Mouse (Mus musculus) activated CD4-positive, CD25-positive, alpha-beta regulatory T cell, adult 4 months (primary cell): ENCODE data around the gene Xrcc3. TPM values are rescaled to one million over a fixed set of nuclear protein-coding genes. Genes with fewer than 3 reads are reported as not detected.
A peak's percentile ranks its signal among the peaks of the same experiment; 100 is the strongest.

Experiments
- ATAC-seq: one replicate; pipeline ENCODE4 v1.8.0; 2017
- polyA plus RNA-seq, 2 experiments: library from polyadenylated mRNA; unstranded; fragments of 100-300 nt; shearing (Covaris generic); gene quantifications; one replicate each; pipeline ENCODE4 v1.2.1; 2017

Gene Xrcc3
- polyA plus RNA-seq, 2 experiments from 2014 or later: 4.0 to 5.6 TPM

DNA sequence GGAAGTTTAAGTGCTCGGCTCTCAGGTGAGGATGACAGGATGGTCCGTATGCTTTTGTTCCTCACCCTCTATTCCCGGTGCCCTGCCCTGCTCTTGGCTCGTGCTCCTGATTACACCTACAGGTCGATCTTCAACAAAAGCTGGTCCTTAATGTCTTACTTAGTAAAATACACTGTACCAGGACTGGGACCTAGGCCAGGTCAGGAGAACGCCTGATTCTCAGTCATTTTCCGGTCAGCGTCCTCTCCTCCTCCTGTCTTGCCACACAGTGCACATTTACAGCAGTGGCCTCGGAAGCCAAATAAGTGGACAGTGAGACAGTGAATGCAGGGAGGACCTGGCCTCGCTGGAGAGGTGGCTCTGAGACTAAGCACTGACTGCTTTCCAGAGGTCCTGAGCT is 43.0 kb downstream of the Xrcc3 start:
- ATAC-seq: no peak

DNA sequence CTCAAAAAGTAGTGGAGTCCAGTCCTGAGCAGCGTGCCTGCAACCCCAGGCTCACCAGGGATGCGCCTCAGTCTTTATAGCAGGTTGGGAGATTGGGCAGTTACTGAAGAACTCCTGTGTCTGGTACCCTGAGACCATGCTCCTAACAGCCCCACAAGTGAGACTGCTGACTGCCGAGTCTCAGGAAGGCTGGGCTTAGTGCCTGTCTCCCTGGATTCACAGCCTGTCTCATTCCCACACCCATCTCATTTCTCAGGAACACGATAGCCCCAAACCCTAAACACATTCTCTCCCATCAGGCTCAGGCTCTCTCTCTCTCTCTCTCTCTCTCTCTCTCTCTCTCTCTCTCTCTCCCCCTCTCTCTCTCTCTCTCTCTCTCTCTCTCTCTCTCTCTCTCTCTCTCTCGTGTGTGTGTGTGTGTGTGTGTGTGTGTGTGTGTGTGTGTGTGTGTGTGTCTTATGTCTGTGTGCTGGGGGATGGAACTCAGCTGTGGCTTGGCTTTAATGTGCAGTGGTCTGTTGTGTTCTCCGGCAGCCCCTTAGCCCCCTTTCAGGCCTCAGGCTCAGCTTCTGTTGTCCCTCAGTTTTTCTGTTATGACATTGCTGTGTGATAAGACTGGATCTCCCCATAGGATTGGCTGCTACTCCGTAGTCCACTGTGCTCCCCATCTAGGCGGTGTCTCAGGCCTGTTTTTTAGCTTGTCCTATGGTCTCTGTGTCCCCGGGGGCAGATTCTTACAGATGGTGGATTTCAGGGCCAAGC is 43.7 kb downstream of the Xrcc3 start:
- no peak for ATAC-seq

DNA sequence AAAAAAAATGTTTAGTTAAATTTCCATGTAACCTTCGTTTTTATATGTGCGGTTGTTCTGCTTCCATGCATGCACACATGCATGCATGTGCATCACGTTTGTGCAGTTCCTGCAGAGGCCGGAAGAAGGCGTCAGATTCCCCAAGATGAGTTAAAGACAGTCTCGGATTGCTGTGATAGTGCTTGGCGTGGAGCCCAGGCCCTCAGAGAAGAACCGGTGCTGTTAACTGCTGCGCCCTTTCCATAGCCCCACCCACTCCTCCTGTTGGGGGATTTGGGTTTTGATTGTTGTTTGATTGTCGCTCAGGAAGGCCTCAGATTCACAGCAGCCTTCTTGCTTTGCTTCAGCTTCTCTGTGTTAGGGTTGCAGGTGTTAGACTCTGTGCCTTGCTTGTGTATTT is 44.4 kb downstream of the Xrcc3 start:
- ATAC-seq: no peak

DNA sequence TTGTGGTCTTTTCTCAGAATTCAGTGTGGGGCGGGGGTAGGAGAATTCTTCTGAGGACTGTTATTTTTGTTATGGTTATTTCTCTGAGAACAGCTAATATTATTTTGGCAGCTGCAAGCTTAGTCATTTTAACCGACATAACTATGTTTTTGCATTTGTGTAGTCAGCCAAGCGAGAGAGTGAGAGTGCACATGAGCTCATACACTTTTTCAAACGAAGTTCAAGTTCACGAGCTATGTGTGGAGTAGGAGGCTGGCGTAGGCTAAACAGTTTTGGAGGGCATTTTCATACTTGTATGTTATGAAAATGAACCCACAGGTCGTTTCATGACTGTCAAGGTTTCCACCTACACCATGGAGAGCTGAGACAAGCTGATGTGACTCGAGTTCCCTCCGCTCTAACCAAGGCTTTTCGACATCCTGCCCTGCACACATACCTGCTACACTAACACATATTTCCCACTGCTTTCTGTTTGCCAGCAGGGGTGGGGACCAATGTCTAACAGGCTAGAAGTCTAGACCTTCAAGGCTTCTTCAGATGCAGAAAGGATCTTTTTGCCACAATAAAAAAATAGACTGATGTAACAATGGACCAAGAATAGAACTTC is 45.2 kb downstream of the Xrcc3 start:
- ATAC-seq: no peak

DNA sequence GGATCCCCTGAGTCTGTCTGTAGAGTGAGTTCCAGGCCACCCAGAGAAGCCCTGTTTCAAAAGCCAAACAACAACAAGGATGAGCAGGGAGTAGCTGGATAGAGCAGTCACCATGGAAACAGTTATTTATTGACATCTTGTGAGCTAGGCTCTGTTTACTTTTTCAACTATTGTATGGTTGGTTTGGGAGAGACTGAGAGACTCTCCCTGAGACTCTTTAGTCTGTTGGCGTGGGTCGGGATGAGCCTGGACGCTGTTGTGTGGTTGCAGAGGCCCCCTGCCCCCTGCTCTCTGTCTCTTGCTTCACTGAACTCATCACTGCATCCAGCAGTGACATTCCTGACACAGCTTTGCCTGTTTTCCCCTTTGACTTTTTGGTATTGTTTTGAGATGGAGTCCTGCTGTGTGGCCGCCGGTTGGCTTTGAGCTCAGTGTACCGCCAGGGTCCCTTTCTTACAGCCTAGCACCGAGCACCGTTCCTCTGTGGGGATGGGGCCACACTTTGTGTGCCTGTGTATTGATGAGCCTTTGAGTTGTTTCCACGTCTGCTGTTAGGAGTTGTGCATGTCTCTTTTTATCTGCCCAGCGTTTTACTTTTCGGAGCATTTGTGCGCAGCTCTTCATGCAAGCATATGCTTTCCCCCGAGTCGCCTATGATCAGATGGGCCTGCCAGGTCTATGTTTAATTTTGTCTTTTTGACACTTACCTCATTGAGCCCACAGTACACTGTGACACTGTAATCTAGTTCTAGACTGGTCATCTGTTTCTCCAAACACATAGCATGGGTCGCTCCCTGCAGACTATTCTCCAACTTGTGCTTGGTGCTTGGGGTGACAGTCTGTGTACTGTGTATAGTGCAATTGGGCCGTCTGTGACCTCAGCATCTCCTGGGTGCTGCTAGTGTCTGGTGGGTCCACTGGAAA is 47.1 kb downstream of the Xrcc3 start:
- no peak for ATAC-seq

DNA sequence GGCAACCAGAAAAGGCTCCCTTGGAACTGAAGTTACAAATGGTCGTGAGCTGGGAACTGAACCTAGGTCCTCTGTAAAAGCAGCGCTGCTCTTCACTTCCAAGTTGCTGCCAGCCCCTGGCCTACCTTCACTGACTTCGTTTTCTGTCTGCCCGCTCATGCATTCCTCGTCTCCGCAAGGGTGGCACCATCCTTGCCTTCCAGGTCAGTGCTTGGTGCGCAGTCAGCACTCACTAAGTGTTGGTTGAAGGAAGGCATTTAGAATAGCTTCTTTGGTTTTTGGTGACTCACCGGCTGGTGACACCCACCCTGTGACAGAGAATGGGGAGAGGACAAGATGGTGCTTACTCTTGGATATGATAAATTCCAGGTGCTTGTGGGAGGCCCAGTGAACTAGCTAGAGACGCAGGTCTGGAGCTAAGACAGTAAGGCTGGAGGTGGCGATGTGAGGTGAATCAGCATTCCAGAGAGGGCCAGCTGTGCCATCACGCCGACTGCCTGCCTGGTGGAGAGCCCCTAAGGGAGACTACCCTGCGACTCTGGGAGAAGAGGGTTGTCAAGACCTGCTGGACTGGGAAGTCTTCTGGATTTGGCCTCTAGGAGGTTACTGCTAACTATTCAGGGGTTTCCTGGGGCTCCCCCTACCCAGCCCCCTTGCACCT is 50.9 kb downstream of the Xrcc3 start:
- ATAC-seq: no peak

DNA sequence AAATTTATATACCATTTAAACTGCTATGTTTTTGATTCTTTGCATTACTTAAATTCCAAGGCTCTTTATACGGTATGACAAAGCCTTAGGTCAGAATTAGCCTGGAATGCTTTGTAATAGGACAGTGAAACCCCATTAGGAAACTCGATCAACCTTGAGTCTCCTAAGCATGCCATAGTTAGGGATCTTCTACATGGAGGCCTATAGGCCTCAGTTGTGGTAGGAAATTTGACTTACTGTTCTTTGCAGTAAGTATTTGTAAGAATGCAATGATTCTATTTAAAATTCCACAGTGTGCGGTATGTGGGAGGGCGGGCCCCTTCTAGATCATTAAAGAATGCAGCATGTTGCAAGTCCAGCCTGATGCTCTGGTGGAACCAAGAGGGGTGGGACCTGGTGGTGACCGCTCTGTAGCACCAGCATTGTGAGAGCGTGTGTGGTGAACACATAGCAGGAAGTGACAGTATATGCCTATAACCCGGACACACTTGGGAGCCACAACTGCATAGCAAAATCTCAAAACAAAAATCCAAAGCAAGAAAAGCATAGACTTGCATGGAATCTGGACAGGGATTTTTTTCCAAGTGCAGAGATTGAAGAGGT is 53.3 kb downstream of the Xrcc3 start:
- no peak for ATAC-seq

DNA sequence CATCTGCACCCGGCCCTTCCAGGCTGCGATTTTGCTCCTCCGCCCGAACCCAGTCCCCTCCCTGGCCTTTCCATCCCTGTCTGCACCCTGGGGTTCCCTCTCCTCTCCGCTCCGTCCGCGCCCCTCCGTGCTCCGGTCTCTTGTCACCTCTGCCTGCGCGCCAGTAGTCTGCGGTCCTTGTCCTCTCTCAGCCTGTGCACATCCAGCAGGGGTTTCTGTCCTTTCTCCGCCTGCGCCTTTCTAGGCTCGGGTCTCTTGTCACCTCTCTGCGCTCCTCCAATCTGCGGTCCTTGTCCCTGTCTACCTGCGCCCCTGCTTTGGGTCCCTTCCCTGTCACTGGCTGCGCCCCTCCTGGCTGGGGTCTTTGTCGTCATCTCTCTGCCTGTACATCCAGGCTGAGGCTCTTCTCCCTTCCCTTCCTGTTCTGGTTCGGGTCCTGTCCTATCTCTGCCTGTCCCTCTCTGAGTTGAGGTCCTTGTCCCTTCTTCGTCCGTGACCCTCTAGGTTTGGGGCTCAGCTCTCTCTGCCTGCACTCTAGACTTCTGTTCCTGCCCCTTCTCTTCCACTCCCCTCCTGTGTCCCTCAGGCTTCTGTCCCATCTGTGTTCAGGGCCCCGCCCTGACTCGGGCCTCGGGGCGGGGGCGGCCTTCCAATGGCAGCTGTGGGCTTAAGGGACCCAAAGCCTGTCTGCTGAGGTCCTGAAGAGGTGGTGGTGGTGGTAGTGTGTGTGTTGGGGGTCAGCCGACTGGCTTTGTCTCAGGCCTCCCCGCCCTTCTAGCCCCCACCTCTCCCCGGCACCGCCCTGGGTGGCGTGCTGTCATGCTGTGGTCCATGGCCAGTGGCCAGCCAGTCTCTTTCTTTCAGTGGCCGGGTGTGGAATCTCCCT is 54.3 kb downstream of the Xrcc3 start:
- peak; percentile 32 for ATAC-seq

DNA sequence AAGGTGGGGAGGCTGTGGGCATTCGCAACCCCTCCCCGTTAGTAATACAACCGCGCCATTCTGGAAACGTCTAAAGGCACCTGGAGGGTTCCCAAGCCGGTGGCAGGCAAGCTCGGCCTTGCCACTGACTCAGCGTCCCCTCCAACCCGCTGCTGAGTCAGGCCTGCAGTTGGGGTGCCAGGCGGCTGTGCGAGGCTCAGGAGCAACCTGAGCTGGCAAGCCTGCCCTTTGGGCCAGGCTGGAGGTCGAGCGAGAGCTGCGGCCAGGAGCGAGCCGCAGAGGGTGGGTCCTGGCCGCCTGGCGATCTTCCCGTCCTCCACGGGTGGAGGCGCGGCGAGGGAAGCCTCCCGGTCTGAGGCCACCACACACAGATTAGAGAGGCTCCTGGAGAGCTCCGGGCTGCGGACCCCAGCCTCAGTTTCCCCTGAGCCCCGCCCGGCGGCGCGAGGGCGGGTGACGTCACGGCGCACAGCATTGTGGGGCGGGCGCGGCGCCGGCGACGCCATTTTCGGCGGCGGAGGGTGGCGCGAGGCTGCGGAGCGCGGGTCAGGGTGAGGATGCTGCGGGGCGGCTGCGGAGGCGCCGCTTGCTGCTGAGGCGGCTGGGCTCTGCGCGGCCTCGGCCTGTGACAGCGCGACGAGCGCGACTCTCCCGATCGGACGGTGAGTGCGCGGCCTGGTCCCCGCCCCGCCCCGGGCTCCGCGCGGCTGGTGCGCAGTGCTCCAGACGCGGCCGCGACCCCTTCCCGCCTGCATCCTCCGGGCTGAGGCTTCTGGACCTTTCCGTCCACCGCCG is 55.1 kb downstream of the Xrcc3 start, which contains the start of gene Klc1:
Gene Klc1 (plus strand): TSS at position 469 of the 795 bp plus-strand sequence.
- ATAC-seq: peak; percentile 85

DNA sequence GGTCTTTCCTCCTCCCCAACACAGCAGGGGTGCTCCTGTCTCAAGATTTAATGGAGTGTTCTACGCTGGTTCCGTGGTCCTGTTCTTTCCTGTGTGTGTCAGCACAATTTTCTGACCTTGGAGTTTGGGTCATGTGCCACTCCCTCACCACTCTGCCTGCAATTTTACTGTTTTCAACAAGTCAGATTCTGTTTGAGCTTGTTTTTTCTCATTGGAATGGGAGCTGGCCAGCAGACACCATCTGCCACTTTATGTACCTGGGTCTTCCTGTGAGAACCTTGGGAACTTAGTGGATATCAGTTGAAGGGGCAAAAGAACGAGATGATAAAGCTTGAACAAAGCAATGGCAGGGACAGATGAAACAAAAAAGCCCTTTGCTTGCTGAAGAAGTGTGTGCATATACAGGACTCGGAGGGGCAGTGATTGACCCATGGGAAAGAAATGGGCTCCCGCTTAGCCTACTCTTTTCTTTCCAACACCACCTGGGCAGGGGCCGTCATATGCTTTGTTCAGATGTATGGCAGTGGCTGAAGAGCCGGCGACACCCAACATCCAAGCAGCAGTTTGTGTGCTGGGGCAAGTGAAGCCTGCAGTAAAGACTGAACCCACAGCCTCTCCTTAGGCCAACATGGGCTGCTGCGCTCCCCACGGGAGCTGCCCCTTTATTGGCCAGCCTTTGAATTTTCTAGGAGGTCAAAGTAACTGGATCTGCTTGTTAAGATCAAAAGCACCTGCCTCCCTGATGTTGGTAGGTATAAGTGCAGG is 55.9 kb downstream of the Xrcc3 start:
- no peak for ATAC-seq

DNA sequence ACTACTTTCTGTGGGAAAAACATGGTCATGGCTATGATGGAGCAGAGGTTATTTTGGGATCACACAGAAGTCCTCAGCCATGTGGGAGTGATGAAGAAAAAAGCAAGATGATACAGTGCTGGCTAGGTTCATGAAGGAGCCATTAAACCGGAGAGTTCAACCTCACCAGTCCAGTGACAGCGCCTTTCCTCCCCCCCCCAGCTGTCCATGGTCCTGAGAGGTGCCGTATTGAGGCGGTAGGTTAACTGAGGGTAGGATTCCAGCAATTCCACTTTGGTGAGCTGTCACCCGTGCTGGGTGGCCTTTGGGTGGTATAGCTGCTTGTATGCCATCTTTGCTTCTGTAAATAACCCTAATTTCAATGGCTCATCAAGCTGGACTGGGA is 57.0 kb downstream of the Xrcc3 start:
- ATAC-seq: no peak

DNA sequence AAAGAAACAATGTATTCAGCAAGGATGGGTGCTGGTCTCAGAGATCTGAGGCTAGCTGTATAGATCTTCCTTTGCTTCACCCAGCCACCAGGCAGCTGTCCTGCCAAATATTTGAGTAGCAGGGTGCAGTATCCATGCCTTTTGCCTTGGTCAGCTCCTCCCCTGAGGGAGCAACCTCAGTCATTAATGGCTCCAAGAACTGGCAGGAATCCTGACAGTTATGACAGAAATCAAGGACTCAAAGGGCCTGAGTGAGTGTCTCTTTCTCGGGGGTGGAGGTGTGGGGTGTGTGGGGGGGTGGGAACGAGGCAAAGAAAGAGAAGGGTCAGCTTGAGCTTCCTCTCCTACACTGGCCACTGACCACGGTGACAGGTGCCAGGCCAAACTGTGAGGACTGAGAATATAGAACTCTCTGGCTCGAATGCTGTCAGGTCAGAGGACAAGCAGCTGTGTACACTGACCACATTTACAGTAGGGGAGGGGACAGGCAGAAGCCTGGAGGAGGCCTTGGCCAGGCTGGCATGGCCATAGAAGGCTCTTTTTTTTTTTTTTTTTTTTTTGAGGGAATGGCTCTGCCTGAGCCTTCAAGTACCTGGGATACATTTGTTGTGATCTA is 57.5 kb downstream of the Xrcc3 start:
- ATAC-seq: no peak

DNA sequence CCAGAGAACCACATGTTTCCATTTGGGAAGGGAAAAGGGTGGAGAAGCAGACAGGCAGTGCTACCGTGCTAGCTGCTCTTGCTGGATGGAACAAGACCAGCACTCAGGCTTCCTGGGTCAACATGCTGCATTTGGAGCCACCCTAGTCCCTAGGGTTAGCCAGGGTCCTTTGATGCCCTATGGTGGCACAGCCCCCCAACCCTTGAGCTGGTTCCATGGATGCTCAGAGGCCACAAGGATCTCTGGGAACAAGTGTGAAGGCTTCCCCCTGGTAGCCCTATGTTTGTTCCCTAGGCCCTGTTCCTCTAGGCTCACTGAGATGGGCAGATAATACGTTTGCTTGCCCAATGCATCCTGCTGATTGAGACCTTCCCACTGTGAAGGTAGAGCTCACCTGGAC is 58.4 kb downstream of the Xrcc3 start:
- no peak for ATAC-seq

DNA sequence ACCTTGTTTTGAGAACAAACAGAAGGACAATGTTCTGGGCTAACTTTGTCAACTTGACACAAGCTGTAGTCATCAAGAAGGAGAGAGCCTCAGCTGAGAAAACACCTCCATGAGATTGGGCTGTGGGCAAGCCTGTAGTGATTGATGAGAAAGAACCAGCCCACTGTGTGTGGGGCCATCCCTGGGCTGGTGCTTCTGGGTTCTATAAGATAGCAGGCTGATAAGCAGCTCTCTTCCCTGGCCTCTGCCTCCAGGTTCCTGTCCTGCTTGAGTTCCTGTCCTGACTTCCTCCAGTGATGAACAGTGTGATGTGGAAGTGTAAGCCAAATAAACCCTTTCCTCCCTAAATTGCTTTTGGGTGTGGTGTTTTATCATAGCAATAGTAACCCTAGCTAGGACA is 59.0 kb downstream of the Xrcc3 start:
- ATAC-seq: no peak

DNA sequence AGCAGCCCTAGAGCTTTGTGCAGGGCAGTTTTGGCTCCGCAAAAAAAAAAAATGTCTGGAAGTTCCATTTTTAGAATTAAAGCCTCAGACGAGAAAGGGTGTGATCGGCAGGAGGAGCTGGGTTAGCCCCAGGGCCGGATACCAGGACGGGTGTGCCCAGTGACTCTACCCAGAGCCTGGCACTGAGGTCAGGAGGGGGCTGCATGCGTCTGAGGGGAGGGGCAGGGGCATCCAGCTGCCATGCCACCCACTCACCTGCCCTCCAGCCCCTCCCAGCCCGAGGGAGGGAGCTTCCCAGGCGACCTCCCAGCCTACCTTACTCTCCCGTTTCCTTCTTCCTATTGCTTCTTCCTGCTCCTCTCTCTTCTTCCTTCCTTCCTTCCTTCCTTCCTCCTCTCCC is 60.3 kb downstream of the Xrcc3 start:
- no peak for ATAC-seq
